Mouse (Mus musculus): Measurements from ENCODE around the gene Zfp182.

The Zfp182 gene

GRCm38 (mm10) chrX:21061866-21062543 is at the start of gene Zfp182:
TSS of gene Zfp182 (minus strand) at chrX:21062316.
- peak; percentile 80 for DNase-seq

GRCm38 (mm10) chrX:21089867-21090239 is 27.7 kb upstream of the Zfp182 start:
- no peak for DNase-seq

- peak; percentile 75 for DNase-seq
These were observed 27.1 kb upstream of the Zfp182 start, which contains the start of gene Zfp300 for GRCm38 (mm10) chrX:21088983-21089866. TSS of gene Zfp300 (minus strand) at chrX:21089527.

GRCm38 (mm10) chrX:21088645-21088982 is 26.5 kb upstream of the Zfp182 start:
- no peak for DNase-seq

- no peak for DNase-seq
These were observed 6.0 kb upstream of the Zfp182 start, which contains the start of gene Spaca5 for GRCm38 (mm10) chrX:21068106-21068505. TSS of gene Spaca5 (plus strand) at chrX:21068406.

- no peak for DNase-seq
These were observed 401 bp upstream of the Zfp182 start for GRCm38 (mm10) chrX:21062544-21062890.

- DNase-seq, result no peak
These were observed 656 bp downstream of the Zfp182 start for GRCm38 (mm10) chrX:21061460-21061859.

- DNase-seq, result no peak
These were observed 81.2 kb downstream of the Zfp182 start for GRCm38 (mm10) chrX:20980901-20981300.
